Mouse (Mus musculus) forebrain, embryonic 10.5 days (tissue): Measurements from ENCODE around the gene Gm17361. TPM values are rescaled to one million over a fixed set of nuclear protein-coding genes. Genes with fewer than 3 reads are reported as not detected.
"Not testable (repeated sequence)": the region's sequence is repeated elsewhere in the genome, so short reads cannot be mapped to it uniquely, and the experiment has no call there.

ENCODE experiments used
- DNase-seq: peaks from one replicate; pipeline ENCODE4 v3.0.0-alpha.2; 2017; ENCODE audit warnings: low spot score; ENCODE audit errors: extremely low spot score
- H3K27ac ChIP-seq: fragments of 300-500 bp; sonication (generic); 2 replicates; pipeline ENCODE4 v1.5.1; 2016; ENCODE audit warnings: mild to moderate bottlenecking
- H3K27me3 ChIP-seq: fragments of 300-500 bp; sonication (generic); 2 replicates; pipeline ENCODE4 v1.6.1; 2016; ENCODE audit warnings: mild to moderate bottlenecking; ENCODE audit not compliant: poor library complexity, severe bottlenecking
- H3K36me3 ChIP-seq: fragments of 300-500 bp; sonication (generic); replicated peaks from 2 replicates; pipeline ENCODE4 v1.6.1; 2016; ENCODE audit warnings: mild to moderate bottlenecking, moderate library complexity
- H3K4me1 ChIP-seq: fragments of 300-500 bp; sonication (generic); 2 replicates; pipeline ENCODE4 v1.6.1; 2016
- H3K4me3 ChIP-seq: fragments of 300-500 bp; sonication (generic); 2 replicates; pipeline ENCODE4 v1.5.1; 2016; ENCODE audit warnings: mild to moderate bottlenecking, moderate library complexity
- H3K9me3 ChIP-seq: fragments of 300-500 bp; sonication (generic); 2 replicates; pipeline ENCODE4 v1.6.1; 2016; ENCODE audit warnings: mild to moderate bottlenecking, moderate library complexity
- WGBS: fragments of 180-500 bp; shearing (Covaris S2); methylation state at CpG from one replicate; pipeline ENCODE4 v1.1.7; 2016; 5-methylcytosine and 5-hydroxymethylcytosine counted together
- polyA plus RNA-seq: library from polyadenylated mRNA; unstranded; fragments of >200 nt; fragmentation: Nextera tagmentation; extraction: Ambion mirVana; gene quantifications from 2 replicates; pipeline ENCODE4 v1.2.1, GENCODE M21; 2016

Gm17361 gene
- polyA plus RNA-seq, result not detected in 2 replicates

DNA sequence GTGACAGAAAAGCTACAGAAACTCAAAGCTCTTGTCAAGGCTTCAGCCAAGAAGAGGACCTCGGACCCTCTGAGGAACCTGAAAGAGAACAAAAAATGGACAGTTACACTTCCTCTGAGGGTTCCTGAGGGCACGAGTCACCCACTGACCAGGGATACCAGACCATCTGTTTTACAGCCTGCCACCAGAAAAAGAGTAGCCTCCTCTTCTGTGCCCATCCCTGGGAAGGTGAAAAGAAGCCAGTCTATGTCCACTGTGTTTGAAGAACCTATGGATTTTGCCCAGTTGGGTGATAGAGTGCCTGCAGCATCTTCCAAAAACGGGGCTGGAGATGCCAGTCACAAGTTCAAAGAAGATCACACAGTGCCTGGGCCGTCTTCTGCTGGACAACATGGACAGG lies at the start of gene Gm17361:
Gm17361 (plus strand) TSS at position 301 of the 400 bp plus-strand sequence.
- no CpG with 5 or more reads among the region's 4 CpGs for WGBS
- H3K9me3 ChIP-seq, H3K4me3 ChIP-seq, H3K4me1 ChIP-seq, H3K36me3 ChIP-seq, H3K27ac ChIP-seq, DNase-seq, H3K27me3 ChIP-seq: not testable (repeated sequence)
